Mouse (Mus musculus) liver, embryonic 13.5 days (tissue): Measurements from ENCODE around the gene Trim9. TPM values are rescaled to one million over a fixed set of nuclear protein-coding genes. Genes with fewer than 3 reads are reported as not detected.

Experiments
- ATAC-seq: fragments of 200-750 bp; cut with Nextera tagmentation; 2 replicates; pipeline ENCODE4 v1.8.0; 2017; ENCODE audit warnings: low read depth, mild to moderate bottlenecking, moderate number of reproducible peaks, moderate library complexity
- DNase-seq: peaks from one replicate; pipeline ENCODE4 v3.0.0; 2022
- H3K27ac ChIP-seq: fragments of 300-500 bp; sonication (generic); 2 replicates; pipeline ENCODE4 v1.5.1; 2015; ENCODE audit warnings: moderate library complexity, mild to moderate bottlenecking, inconsistent platforms
- H3K27me3 ChIP-seq: fragments of 300-500 bp; sonication (generic); 2 replicates; pipeline ENCODE4 v1.6.1; 2015; ENCODE audit warnings: mild to moderate bottlenecking, inconsistent platforms
- H3K36me3 ChIP-seq: fragments of 300-500 bp; sonication (generic); 2 replicates; pipeline ENCODE4 v1.6.1; 2015; ENCODE audit warnings: mild to moderate bottlenecking, inconsistent platforms
- H3K4me1 ChIP-seq: fragments of 300-500 bp; sonication (generic); replicated peaks from 2 replicates; pipeline ENCODE4 v1.6.1; 2015; ENCODE audit warnings: inconsistent platforms
- H3K4me2 ChIP-seq: fragments of 300-500 bp; sonication (generic); 2 replicates; pipeline ENCODE4 v1.6.1; 2015; ENCODE audit warnings: inconsistent platforms, mild to moderate bottlenecking, moderate library complexity
- H3K4me3 ChIP-seq: fragments of 300-500 bp; sonication (generic); replicated peaks from 2 replicates; pipeline ENCODE4 v1.5.1; 2015; ENCODE audit warnings: mild to moderate bottlenecking, inconsistent platforms
- H3K9ac ChIP-seq: fragments of 300-500 bp; sonication (generic); 2 replicates; pipeline ENCODE4 v1.6.1; 2015; ENCODE audit warnings: mild to moderate bottlenecking, inconsistent platforms
- H3K9me3 ChIP-seq: fragments of 300-500 bp; sonication (generic); replicated peaks from 2 replicates; pipeline ENCODE4 v1.6.1; 2016; ENCODE audit warnings: inconsistent platforms
- WGBS: fragments of 180-500 bp; shearing (Covaris S2); methylation state at CpG from one replicate; pipeline ENCODE4 v1.1.7; 2015; ENCODE audit not compliant: insufficient replicate concordance; 5-methylcytosine and 5-hydroxymethylcytosine counted together
- polyA plus RNA-seq: library from polyadenylated mRNA; unstranded; fragments of >200 nt; fragmentation: Nextera tagmentation; extraction: Ambion mirVana; gene quantifications from 2 replicates; pipeline ENCODE4 v1.2.1, GENCODE M21; 2015

The Trim9 gene
- polyA plus RNA-seq, 1 experiment from 2014 or later: 0.06 TPM

DNA sequence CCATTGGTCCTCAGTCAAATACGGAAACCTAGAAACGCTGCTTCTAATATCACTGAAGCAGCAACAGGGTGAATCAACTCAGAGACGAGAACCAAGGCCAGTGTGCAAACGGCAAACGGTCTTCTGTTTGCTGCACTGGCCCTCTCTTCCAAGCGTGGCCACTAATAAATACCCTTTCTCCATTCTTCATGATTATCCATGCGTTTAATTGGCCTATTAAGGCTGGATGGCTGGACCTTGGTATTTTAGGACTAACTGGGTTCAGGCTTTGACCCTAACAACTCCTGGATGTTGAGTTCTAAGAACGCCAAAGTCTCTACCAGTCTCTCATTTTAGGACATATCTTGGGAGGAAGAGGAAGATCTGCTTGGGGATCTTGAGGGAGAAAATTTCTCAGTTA, 7.5 kb upstream of the Trim9 start:
- Histone ChIP-seq H3K9ac (no peak overlapping the region), H3K36me3 (no peaks in the 10 kb centered on the region), H3K27ac (no peak overlapping the region), H3K4me3 (no peak overlapping the region), H3K9me3 (no peaks in the 10 kb centered on the region), H3K27me3 (peaks cover 5% of the 10 kb centered on the region; the same call in 1 of the 2 replicates), H3K4me1 (no peaks in the 10 kb centered on the region), H3K4me2 (no peak overlapping the region)
- DNase-seq (no peak), ATAC-seq (no peak)
- 70% methylated on average over 8 of the region's 8 CpGs for WGBS

GRCm38 (mm10) chr12:70350490-70350889, 3.1 kb upstream of the Trim9 start:
- Histone ChIP-seq H3K9ac (no peak overlapping the region), H3K27ac (no peak overlapping the region), H3K27me3 (peaks cover 46% of the 10 kb centered on the region), H3K4me2 (no peak overlapping the region), H3K36me3 (no peaks in the 10 kb centered on the region), H3K9me3 (no peaks in the 10 kb centered on the region), H3K4me3 (no peak overlapping the region), H3K4me1 (peaks cover 20% of the 10 kb centered on the region)
- no peak for ATAC-seq
- 59% methylated on average over 4 of the region's 4 CpGs for WGBS
- no peak for DNase-seq

- DNase-seq (no peak), ATAC-seq (no peak)
- Histone ChIP-seq H3K4me1 (peaks cover 20% of the 10 kb centered on the region), H3K9me3 (no peaks in the 10 kb centered on the region), H3K36me3 (no peaks in the 10 kb centered on the region), H3K27me3 (peaks cover 53% of the 10 kb centered on the region), H3K4me2 (no peak overlapping the region), H3K4me3 (no peak overlapping the region), H3K27ac (no peak overlapping the region), H3K9ac (no peak overlapping the region)
- 54% methylated on average over 6 of the region's 6 CpGs for WGBS
Measured at GRCm38 (mm10) chr12:70349788-70350187, 2.4 kb upstream of the Trim9 start.

DNA sequence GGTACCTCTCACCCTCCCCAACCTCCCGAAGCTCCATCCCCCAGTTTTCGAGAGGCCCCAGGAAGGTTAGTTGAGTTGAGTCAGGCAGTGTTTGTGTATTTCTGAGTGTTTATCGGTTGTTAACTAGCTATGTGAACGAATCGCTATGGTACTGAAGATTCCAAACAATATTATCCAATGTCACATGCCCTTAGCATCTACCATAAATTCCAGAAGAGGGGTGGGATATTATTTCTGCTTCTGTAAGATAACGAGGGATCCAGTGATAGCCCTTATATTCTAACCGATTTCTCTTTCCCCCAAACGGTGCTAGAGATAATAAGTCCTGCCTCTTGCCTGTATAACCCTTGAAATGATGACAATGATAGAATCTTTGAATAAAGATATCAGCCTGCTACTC, 612 bp upstream of the Trim9 start:
- 14% methylated on average over 8 of the region's 8 CpGs for WGBS
- Histone ChIP-seq H3K27ac (no peak overlapping the region), H3K27me3 (peaks cover 60% of the 10 kb centered on the region), H3K9me3 (no peaks in the 10 kb centered on the region), H3K4me1 (peaks cover 20% of the 10 kb centered on the region), H3K4me3 (peak overlapping the region; percentile 53), H3K36me3 (no peaks in the 10 kb centered on the region), H3K4me2 (peak overlapping the region; percentile 70), H3K9ac (no peak overlapping the region)
- DNase-seq (no peak), ATAC-seq (no peak)

DNA sequence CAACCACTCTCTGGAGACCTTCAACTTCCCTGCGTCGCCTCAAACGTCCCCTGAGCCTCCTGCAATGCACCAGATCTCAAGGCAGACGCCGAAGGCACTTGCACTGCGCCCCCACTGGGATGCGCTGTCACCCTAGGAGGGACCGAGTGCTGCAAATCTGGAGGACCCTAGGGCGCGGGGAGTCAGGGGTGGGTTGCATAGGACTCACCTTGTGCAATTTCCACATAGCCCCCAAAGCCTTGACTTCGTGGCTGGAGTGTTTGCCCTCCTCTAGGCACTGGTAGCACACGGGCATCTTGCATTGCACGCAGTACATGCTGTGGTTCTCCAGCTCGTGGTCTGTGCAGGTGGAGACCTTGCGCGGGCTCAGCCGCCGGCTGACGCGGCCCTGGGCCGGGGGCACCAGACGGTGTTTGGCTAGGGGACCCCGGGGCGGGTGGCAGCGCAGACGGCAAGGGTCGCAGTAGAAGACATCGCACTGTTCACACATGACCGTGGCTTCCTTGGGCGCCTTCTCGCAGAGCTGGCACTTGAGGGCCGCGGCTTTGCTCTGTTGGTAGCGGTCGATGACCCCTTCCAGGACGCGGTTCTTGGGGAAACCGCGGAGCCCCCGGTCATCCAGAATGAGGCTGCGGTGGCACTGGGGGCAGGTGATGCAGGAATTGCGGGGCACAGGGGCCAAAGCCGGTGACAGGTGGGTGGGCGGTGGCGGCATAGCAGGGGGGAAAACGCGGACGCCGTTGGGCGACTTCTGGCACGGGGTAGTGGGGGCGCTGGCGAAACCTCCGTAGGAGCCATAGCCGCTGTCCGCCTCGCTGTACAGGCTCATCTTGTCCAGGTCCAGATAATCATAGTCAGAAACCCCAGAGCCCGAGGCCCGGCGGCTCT, 1.0 kb downstream of the Trim9 start:
- Histone ChIP-seq H3K9me3 (no peaks in the 10 kb centered on the region), H3K36me3 (no peaks in the 10 kb centered on the region), H3K4me1 (peaks cover 20% of the 10 kb centered on the region), H3K4me2 (peak overlapping the region; percentile 70), H3K27ac (no peak overlapping the region), H3K4me3 (peak overlapping the region; percentile 53), H3K9ac (no peak overlapping the region), H3K27me3 (peaks cover 60% of the 10 kb centered on the region)
- DNase-seq: no peak
- no peak for ATAC-seq
- WGBS: 3% methylated on average over 60 of the region's 60 CpGs

DNA sequence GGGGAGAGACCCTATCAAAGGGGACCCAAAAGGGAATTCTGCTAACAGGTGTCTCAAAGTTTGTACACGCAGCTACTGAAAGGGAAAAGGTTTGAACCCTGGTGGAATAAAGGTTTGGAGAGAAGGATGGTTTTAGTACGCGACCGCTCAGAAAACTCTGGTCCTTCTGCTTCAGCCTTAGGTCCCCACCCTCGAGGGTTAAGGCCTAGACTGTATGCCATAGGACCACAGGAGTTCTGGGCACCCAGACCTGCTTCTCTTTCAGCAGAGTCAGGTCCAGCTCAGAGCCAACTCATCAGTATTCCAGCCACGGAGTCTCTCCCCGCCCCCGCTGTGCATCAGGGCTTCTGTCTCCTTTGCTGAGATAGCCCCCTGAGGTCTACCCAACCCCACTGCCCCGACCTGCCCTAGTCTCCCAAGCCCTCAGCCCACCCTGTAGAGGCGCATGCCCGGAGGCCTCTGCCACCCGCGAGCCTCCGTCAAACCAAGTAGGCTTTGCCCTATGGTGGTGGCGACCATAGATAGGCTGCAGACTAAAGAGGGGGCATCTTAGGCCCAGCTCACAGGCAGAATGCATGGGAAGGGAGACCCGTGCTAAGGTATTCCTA, 1.8 kb downstream of the Trim9 start:
- Histone ChIP-seq H3K9me3 (no peaks in the 10 kb centered on the region), H3K36me3 (no peaks in the 10 kb centered on the region), H3K27me3 (peaks cover 60% of the 10 kb centered on the region), H3K27ac (no peak overlapping the region), H3K9ac (no peak overlapping the region), H3K4me1 (peaks cover 20% of the 10 kb centered on the region), H3K4me2 (no peak overlapping the region; the same call in 1 of the 2 replicates), H3K4me3 (no peak overlapping the region)
- ATAC-seq (no peak), DNase-seq (no peak)
- WGBS: 29% methylated on average over 16 of the region's 16 CpGs

- DNase-seq (no peak), ATAC-seq (no peak)
- Histone ChIP-seq H3K27me3 (no peaks in the 10 kb centered on the region), H3K4me3 (no peak overlapping the region), H3K9me3 (no peaks in the 10 kb centered on the region), H3K9ac (no peak overlapping the region), H3K4me1 (no peaks in the 10 kb centered on the region), H3K27ac (no peak overlapping the region), H3K36me3 (no peaks in the 10 kb centered on the region), H3K4me2 (no peak overlapping the region)
- 49% methylated on average over 5 of the region's 5 CpGs for WGBS
Measured at GRCm38 (mm10) chr12:70335176-70335575, 12.2 kb downstream of the Trim9 start.

- no peak overlapping the region for H3K4me3 ChIP-seq
- no peaks in the 10 kb centered on the region for H3K27me3 ChIP-seq
- no peaks in the 10 kb centered on the region for H3K36me3 ChIP-seq
- no peak overlapping the region for H3K9ac ChIP-seq
- ATAC-seq: no peak
- H3K9me3 ChIP-seq: no peaks in the 10 kb centered on the region
- no peaks in the 10 kb centered on the region for H3K4me1 ChIP-seq
- no peak for DNase-seq
- 70% methylated on average over 6 of the region's 6 CpGs for WGBS
- no peak overlapping the region for H3K27ac ChIP-seq
- no peak overlapping the region for H3K4me2 ChIP-seq
Measured at GRCm38 (mm10) chr12:70333253-70333805, 14.1 kb downstream of the Trim9 start.

DNA sequence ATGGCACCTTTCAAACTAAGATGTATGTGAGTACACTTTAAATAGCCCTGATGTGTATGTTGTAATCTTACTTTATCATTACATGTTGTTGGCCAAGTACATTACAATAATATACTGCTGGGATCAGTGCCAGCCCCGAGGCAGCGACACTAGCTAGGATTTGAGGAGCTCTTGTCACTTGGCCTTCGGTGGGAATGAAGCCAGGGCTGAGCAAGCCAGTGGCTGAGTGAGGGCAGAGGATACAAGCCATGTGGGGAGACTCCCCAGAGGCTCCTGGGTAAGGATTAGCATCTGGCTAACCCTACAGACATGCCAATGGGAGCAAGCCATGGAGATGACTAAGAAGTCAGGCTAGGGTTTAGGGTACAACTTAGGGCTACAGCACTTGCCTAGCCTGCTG, 18.4 kb downstream of the Trim9 start:
- 68% methylated on average over 3 of the region's 3 CpGs for WGBS
- H3K9ac ChIP-seq: no peak overlapping the region
- ATAC-seq (no peak), DNase-seq (no peak)
- H3K9me3 ChIP-seq: no peaks in the 10 kb centered on the region
- no peak overlapping the region for H3K4me3 ChIP-seq
- no peak overlapping the region for H3K27ac ChIP-seq
- no peaks in the 10 kb centered on the region for H3K36me3 ChIP-seq
- H3K27me3 ChIP-seq: no peaks in the 10 kb centered on the region
- no peaks in the 10 kb centered on the region for H3K4me1 ChIP-seq
- H3K4me2 ChIP-seq: no peak overlapping the region

GRCm38 (mm10) chr12:70326956-70327355, 20.5 kb downstream of the Trim9 start:
- no peaks in the 10 kb centered on the region for H3K36me3 ChIP-seq
- no peak for DNase-seq
- no peak overlapping the region for H3K4me3 ChIP-seq
- no peak overlapping the region for H3K9ac ChIP-seq
- H3K27ac ChIP-seq: no peak overlapping the region
- no peaks in the 10 kb centered on the region for H3K27me3 ChIP-seq
- no peaks in the 10 kb centered on the region for H3K4me1 ChIP-seq
- no peaks in the 10 kb centered on the region for H3K9me3 ChIP-seq
- WGBS: 52% methylated on average over 1 of the region's 1 CpGs
- ATAC-seq: no peak
- no peak overlapping the region for H3K4me2 ChIP-seq

- Histone ChIP-seq H3K4me1 (no peaks in the 10 kb centered on the region), H3K4me2 (no peak overlapping the region), H3K9ac (no peak overlapping the region), H3K27me3 (no peaks in the 10 kb centered on the region), H3K4me3 (no peak overlapping the region), H3K36me3 (no peaks in the 10 kb centered on the region), H3K27ac (no peak overlapping the region), H3K9me3 (no peaks in the 10 kb centered on the region)
- WGBS: 29% methylated on average over 2 of the region's 2 CpGs
- DNase-seq (no peak), ATAC-seq (no peak)
Measured at GRCm38 (mm10) chr12:70326393-70326792, 21.0 kb downstream of the Trim9 start.
